Mouse (Mus musculus) liver, postnatal 0 days (tissue): Measurements from ENCODE around the gene Rbm4b.

Experiments
- CTCF ChIP-seq: sonication (generic); IDR thresholded peaks from 2 replicates; pipeline ENCODE4 v1.5.1; 2016; ENCODE audit warnings: antibody characterized with exemption, low read depth
- EP300 ChIP-seq: IDR thresholded peaks from 2 replicates; pipeline ENCODE4 v1.6.1; 2016; ENCODE audit warnings: antibody characterized with exemption, low read depth, mild to moderate bottlenecking

GRCm38 (mm10) chr19:4810746-4811062 lies 54.4 kb downstream of the Rbm4b start:
- TF ChIP-seq CTCF: no peak
- TF ChIP-seq EP300: no peak
